Mouse (Mus musculus) lung, embryonic 16.5 days (tissue): ENCODE measurements around the gene Mogat2. TPM values are rescaled to one million over a fixed set of nuclear protein-coding genes. Genes with fewer than 3 reads are reported as not detected.

Experiments used
- ATAC-seq: fragments of 200-750 bp; cut with Nextera tagmentation; 2 replicates; pipeline ENCODE4 v1.8.0; 2017; ENCODE audit warnings: low read depth, mild to moderate bottlenecking, moderate library complexity
- H3K27ac ChIP-seq: fragments of 300-500 bp; sonication (generic); 2 replicates; pipeline ENCODE4 v1.5.1; 2014; ENCODE audit warnings: mild to moderate bottlenecking, control low read depth, low read length
- H3K27me3 ChIP-seq: fragments of 300-500 bp; sonication (generic); 2 replicates; pipeline ENCODE4 v1.6.1; 2014; ENCODE audit warnings: low read depth, low read length, mixed read lengths; ENCODE audit not compliant: control insufficient read depth, insufficient read depth
- H3K36me3 ChIP-seq: fragments of 300-500 bp; sonication (generic); 2 replicates; pipeline ENCODE4 v1.6.1; 2014; ENCODE audit warnings: low read length; ENCODE audit not compliant: control insufficient read depth, insufficient read depth
- H3K4me1 ChIP-seq: fragments of 300-500 bp; sonication (generic); replicated peaks from 2 replicates; pipeline ENCODE4 v1.6.1; 2014; ENCODE audit warnings: low read length, mixed read lengths; ENCODE audit not compliant: control insufficient read depth, insufficient read depth
- H3K4me2 ChIP-seq: fragments of 300-500 bp; sonication (generic); 2 replicates; pipeline ENCODE4 v1.6.1; 2014; ENCODE audit warnings: low read depth, low read length, control low read depth
- H3K4me3 ChIP-seq: fragments of 300-500 bp; sonication (generic); 2 replicates; pipeline ENCODE4 v1.5.1; 2014; ENCODE audit warnings: mild to moderate bottlenecking, low read length, control low read depth
- H3K9ac ChIP-seq: fragments of 300-500 bp; sonication (generic); 2 replicates; pipeline ENCODE4 v1.6.1; 2014; ENCODE audit warnings: low read length, control low read depth
- H3K9me3 ChIP-seq: fragments of 300-500 bp; sonication (generic); 2 replicates; pipeline ENCODE4 v1.6.1; 2016; ENCODE audit warnings: low read length; ENCODE audit not compliant: control insufficient read depth
- WGBS: fragments of 180-500 bp; shearing (Covaris S2); extraction: QIAGEN DNeasy Blood & Tissue Kit; methylation state at CpG from one replicate; pipeline ENCODE4 v1.1.7; 2014; 5-methylcytosine and 5-hydroxymethylcytosine counted together
- polyA plus RNA-seq: library from polyadenylated mRNA; unstranded; fragments of >200 nt; fragmentation: Nextera tagmentation; extraction: Ambion mirVana; gene quantifications from 2 replicates; pipeline ENCODE4 v1.2.1, GENCODE M21; 2015

Mogat2 gene
- polyA plus RNA-seq, 1 experiment from 2014 or later, result 0.94 TPM

- Histone ChIP-seq H3K4me1 (no peaks in the 10 kb centered on the region), H3K36me3 (no peaks in the 10 kb centered on the region), H3K4me2 (no peak overlapping the region), H3K4me3 (no peak overlapping the region), H3K27me3 (no peaks in the 10 kb centered on the region), H3K9me3 (no peaks in the 10 kb centered on the region), H3K27ac (no peak overlapping the region), H3K9ac (no peak overlapping the region)
- 73% methylated on average over 5 of the region's 5 CpGs for WGBS
- no peak for ATAC-seq
Measured at GRCm38 (mm10) chr7:99189885-99190284, 48.5 kb downstream of the Mogat2 start.

GRCm38 (mm10) chr7:99188630-99189029 is 49.8 kb downstream of the Mogat2 start:
- no peaks in the 10 kb centered on the region for H3K9me3 ChIP-seq
- H3K9ac ChIP-seq, result no peak overlapping the region
- H3K27ac ChIP-seq, result no peak overlapping the region
- WGBS, result 72% methylated on average over 6 of the region's 6 CpGs
- H3K27me3 ChIP-seq, result no peaks in the 10 kb centered on the region
- no peak overlapping the region for H3K4me2 ChIP-seq
- no peak overlapping the region for H3K4me3 ChIP-seq
- H3K36me3 ChIP-seq, result no peaks in the 10 kb centered on the region
- no peaks in the 10 kb centered on the region for H3K4me1 ChIP-seq
- ATAC-seq, result no peak

- no peak overlapping the region for H3K4me3 ChIP-seq
- H3K9me3 ChIP-seq, result no peaks in the 10 kb centered on the region
- no peak for ATAC-seq
- WGBS, result 72% methylated on average over 5 of the region's 5 CpGs
- H3K36me3 ChIP-seq, result no peaks in the 10 kb centered on the region
- H3K27me3 ChIP-seq, result no peaks in the 10 kb centered on the region
- H3K27ac ChIP-seq, result no peak overlapping the region
- H3K4me1 ChIP-seq, result no peaks in the 10 kb centered on the region
- H3K4me2 ChIP-seq, result no peak overlapping the region
- no peak overlapping the region for H3K9ac ChIP-seq
Measured at GRCm38 (mm10) chr7:99187451-99187850, 51.0 kb downstream of the Mogat2 start.

GRCm38 (mm10) chr7:99185405-99185804 is 53.0 kb downstream of the Mogat2 start:
- H3K27me3 ChIP-seq, result no peaks in the 10 kb centered on the region
- H3K9ac ChIP-seq, result no peak overlapping the region
- H3K27ac ChIP-seq, result no peak overlapping the region
- no peaks in the 10 kb centered on the region for H3K9me3 ChIP-seq
- ATAC-seq, result no peak
- no peak overlapping the region for H3K4me2 ChIP-seq
- WGBS, result 89% methylated on average over 3 of the region's 3 CpGs
- H3K4me1 ChIP-seq, result peaks cover 9% of the 10 kb centered on the region
- no peak overlapping the region for H3K4me3 ChIP-seq
- H3K36me3 ChIP-seq, result no peaks in the 10 kb centered on the region

GRCm38 (mm10) chr7:99183751-99184150 is 54.7 kb downstream of the Mogat2 start:
- H3K4me2 ChIP-seq, result no peak overlapping the region
- H3K9me3 ChIP-seq, result no peaks in the 10 kb centered on the region
- H3K27ac ChIP-seq, result peak overlapping the region; percentile 91
- 67% methylated on average over 6 of the region's 6 CpGs for WGBS
- no peaks in the 10 kb centered on the region for H3K36me3 ChIP-seq
- H3K4me1 ChIP-seq, result peaks cover 9% of the 10 kb centered on the region
- no peak overlapping the region for H3K4me3 ChIP-seq
- no peaks in the 10 kb centered on the region for H3K27me3 ChIP-seq
- ATAC-seq, result no peak
- no peak overlapping the region for H3K9ac ChIP-seq

DNA sequence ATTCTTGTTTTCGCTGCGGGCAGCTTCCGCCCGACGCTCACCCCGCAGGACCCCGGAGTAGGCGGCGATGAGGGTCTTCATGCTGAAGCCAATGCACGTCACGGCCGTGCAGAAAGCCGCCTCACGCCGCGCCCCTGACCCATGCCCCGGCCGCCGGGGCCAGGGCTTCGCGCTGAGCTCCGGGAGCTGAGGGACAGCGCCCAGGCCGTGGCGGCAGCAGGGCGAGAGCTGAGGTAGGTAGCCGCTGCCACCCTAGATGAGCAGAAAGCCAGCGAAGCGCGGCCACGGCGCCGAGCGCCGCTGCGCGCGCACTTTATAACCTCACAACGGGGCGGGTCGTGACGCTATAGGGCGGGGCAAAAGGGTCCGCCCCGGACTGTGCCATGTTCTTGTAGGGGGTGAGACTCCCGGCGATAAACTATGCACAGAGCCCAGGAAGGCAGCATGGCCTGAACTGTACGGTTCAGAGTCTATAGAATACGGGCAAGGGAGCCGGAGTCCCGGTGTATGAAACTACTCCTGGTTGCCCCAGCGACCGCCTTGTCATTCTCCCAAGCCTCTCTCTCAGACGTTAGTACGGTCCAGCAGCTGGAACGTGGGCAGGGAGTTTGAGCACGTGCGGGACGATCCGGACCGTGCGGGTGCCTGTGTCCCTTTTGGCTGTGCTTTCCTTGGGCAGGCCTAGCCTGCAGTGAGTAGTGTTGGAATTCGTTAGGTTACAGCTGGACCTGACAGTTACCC is 55.8 kb downstream of the Mogat2 start, which contains the start of gene Dgat2:
Dgat2 (minus strand) TSS at position 288 of the 741 bp plus-strand sequence.
- WGBS, result under 1% methylated on average over 63 of the region's 63 CpGs
- Histone ChIP-seq H3K27me3 (no peaks in the 10 kb centered on the region), H3K4me1 (peaks cover 9% of the 10 kb centered on the region), H3K9ac (peak within 1 kb of the TSS; percentile 91), H3K4me3 (peak within 1 kb of the TSS; percentile 80), H3K9me3 (no peaks in the 10 kb centered on the region), H3K4me2 (peak within 1 kb of the TSS; percentile 98), H3K27ac (peak within 1 kb of the TSS; percentile 91), H3K36me3 (no peaks in the 10 kb centered on the region)
- peak; percentile 98 for ATAC-seq

DNA sequence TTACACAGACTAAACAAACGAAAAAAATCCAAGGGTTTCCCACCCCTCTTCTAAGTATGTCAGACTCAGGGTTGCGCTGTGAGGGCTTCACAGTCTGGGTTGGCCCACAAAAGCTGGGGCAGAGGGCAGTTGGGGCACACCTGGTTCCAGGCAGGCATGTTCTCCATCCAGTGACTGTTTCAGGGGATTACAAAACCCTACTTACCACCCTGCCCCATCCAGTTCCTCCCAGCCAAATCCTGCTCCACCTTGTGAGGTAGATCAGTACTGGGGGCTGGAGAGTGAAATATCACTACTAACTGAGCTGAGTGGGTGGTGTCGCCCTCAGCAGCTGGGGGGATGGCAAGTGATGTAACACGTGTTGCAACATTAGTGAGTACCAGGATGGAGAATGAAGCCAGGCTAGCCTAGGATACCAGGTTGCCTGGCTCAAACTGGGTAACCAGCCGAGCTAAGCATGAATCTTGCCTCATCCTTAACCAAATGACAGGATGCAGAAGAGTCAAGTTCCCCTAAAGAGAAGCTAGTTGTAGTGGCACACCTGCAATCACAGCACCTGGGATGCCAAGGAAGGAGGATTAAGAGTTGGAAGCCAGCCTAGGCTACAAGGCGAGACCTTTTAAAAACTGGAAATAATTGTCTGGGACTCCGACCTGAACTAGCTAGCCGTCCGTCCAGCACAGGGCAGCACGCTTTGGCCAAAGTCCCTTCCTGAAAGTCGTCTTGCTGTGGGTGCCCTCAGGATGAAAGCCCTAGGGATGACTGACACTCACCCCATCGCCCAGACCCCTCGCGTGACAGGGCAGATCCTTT is 56.6 kb downstream of the Mogat2 start:
- WGBS, result 18% methylated on average over 14 of the region's 14 CpGs
- Histone ChIP-seq H3K36me3 (no peaks in the 10 kb centered on the region), H3K27ac (peak overlapping the region; percentile 91), H3K4me2 (peak overlapping the region; percentile 98), H3K4me1 (peaks cover 9% of the 10 kb centered on the region), H3K9ac (peak overlapping the region; percentile 91), H3K4me3 (peak overlapping the region; percentile 80), H3K9me3 (no peaks in the 10 kb centered on the region), H3K27me3 (no peaks in the 10 kb centered on the region)
- ATAC-seq, result peak; percentile 1; the same call in 1 of the 2 replicates

DNA sequence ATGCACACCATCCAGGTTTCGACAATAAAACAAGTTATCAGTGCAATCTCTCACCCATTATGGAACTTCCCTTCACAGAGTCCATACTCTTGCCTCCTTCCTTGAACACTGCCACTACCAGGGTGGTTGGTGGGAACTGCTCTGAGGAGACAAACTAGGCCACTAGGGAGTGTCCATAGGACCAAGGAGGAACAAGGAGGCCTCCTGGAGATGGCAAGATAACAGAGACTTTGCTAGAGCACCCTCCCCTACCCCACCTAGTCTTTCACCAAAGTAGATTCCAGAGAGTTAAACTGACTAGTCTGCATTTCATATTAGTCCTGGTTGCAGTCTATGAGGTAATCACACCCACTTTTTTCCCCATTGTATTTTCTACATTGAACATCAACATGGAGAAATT is 58.3 kb downstream of the Mogat2 start:
- H3K4me1 ChIP-seq, result peaks cover 9% of the 10 kb centered on the region
- no peak for ATAC-seq
- H3K9ac ChIP-seq, result no peak overlapping the region
- no peak overlapping the region for H3K27ac ChIP-seq
- H3K9me3 ChIP-seq, result no peaks in the 10 kb centered on the region
- 74% methylated on average over 1 of the region's 1 CpGs for WGBS
- no peak overlapping the region for H3K4me3 ChIP-seq
- no peaks in the 10 kb centered on the region for H3K36me3 ChIP-seq
- peak overlapping the region; percentile 36 for H3K4me2 ChIP-seq
- H3K27me3 ChIP-seq, result no peaks in the 10 kb centered on the region

DNA sequence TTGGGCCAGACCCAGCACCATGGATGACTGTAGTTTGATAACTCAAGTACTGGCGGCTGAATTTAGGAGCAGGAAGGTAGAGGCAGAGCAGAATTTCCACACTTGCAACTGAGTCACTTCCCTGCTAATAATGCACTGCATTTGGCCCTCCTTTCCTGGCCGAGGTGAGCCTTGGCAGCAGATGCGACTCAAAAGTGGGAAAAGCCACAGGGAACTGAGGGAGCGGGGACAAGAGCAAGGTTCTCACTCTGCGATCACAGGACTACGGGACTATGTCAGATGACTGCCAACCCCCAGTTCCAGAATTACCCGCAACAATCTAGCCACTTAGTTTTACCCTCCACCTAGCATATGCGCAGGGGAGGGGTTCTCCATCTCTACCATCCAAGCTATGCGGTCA is 59.1 kb downstream of the Mogat2 start:
- no peaks in the 10 kb centered on the region for H3K9me3 ChIP-seq
- no peaks in the 10 kb centered on the region for H3K27me3 ChIP-seq
- no peak for ATAC-seq
- peaks cover 9% of the 10 kb centered on the region for H3K4me1 ChIP-seq
- no peak overlapping the region for H3K4me2 ChIP-seq
- H3K27ac ChIP-seq, result no peak overlapping the region
- no peaks in the 10 kb centered on the region for H3K36me3 ChIP-seq
- H3K9ac ChIP-seq, result no peak overlapping the region
- H3K4me3 ChIP-seq, result no peak overlapping the region
- WGBS, result 89% methylated on average over 9 of the region's 9 CpGs
